Mouse (Mus musculus) hindbrain, embryonic 11.5 days (tissue): ENCODE data around the gene Nkap. TPM values are rescaled to one million over a fixed set of nuclear protein-coding genes. Genes with fewer than 3 reads are reported as not detected.
"Not testable (repeated sequence)": the region's sequence is repeated elsewhere in the genome, so short reads cannot be mapped to it uniquely, and the experiment has no call there.

Experiments used
- ATAC-seq: fragments of 200-750 bp; cut with Nextera tagmentation; 2 replicates; pipeline ENCODE4 v1.8.0; 2017; ENCODE audit warnings: mild to moderate bottlenecking, moderate TSS enrichment, moderate library complexity; ENCODE audit not compliant: low FRiP score
- DNase-seq: peaks from one replicate; pipeline ENCODE4 v3.0.0-alpha.2; 2015; ENCODE audit warnings: low spot score
- H3K27ac ChIP-seq: fragments of 300-500 bp; sonication (generic); 2 replicates; pipeline ENCODE4 v1.5.1; 2014; ENCODE audit warnings: mild to moderate bottlenecking, low read depth, low read length
- H3K27me3 ChIP-seq: fragments of 300-500 bp; sonication (generic); 2 replicates; pipeline ENCODE4 v1.6.1; 2014; ENCODE audit warnings: mild to moderate bottlenecking, low read length, moderate library complexity, mixed read lengths; ENCODE audit not compliant: control insufficient read depth, insufficient read depth
- H3K36me3 ChIP-seq: fragments of 300-500 bp; sonication (generic); 2 replicates; pipeline ENCODE4 v1.6.1; 2014; ENCODE audit warnings: mild to moderate bottlenecking, low read length, moderate library complexity, mixed read lengths; ENCODE audit not compliant: control insufficient read depth, insufficient read depth
- H3K4me1 ChIP-seq: fragments of 300-500 bp; sonication (generic); replicated peaks from 2 replicates; pipeline ENCODE4 v1.6.1; 2014; ENCODE audit warnings: low read length, mixed read lengths; ENCODE audit not compliant: control insufficient read depth, insufficient read depth
- H3K4me2 ChIP-seq: fragments of 300-500 bp; sonication (generic); replicated peaks from 2 replicates; pipeline ENCODE4 v1.6.1; 2014; ENCODE audit warnings: mild to moderate bottlenecking, low read depth, low read length
- H3K4me3 ChIP-seq: fragments of 300-500 bp; sonication (generic); 2 replicates; pipeline ENCODE4 v1.5.1; 2014; ENCODE audit warnings: low read depth, low read length
- H3K9ac ChIP-seq: fragments of 300-500 bp; sonication (generic); 2 replicates; pipeline ENCODE4 v1.6.1; 2014; ENCODE audit warnings: low read depth, low read length
- H3K9me3 ChIP-seq: fragments of 300-500 bp; sonication (generic); 2 replicates; pipeline ENCODE4 v1.6.1; 2016; ENCODE audit warnings: low read length; ENCODE audit not compliant: control insufficient read depth
- WGBS: fragments of 180-500 bp; shearing (Covaris S2); extraction: QIAGEN DNeasy Blood & Tissue Kit; methylation state at CpG from one replicate; pipeline ENCODE4 v1.1.7; 2014; 5-methylcytosine and 5-hydroxymethylcytosine counted together
- polyA plus RNA-seq: library from polyadenylated mRNA; unstranded; fragments of >200 nt; fragmentation: Nextera tagmentation; extraction: Ambion mirVana; gene quantifications from 2 replicates; pipeline ENCODE4 v1.2.1, GENCODE M21; 2014

The Nkap gene
- 22.3 and 25.9 TPM in 2 replicates for polyA plus RNA-seq

DNA sequence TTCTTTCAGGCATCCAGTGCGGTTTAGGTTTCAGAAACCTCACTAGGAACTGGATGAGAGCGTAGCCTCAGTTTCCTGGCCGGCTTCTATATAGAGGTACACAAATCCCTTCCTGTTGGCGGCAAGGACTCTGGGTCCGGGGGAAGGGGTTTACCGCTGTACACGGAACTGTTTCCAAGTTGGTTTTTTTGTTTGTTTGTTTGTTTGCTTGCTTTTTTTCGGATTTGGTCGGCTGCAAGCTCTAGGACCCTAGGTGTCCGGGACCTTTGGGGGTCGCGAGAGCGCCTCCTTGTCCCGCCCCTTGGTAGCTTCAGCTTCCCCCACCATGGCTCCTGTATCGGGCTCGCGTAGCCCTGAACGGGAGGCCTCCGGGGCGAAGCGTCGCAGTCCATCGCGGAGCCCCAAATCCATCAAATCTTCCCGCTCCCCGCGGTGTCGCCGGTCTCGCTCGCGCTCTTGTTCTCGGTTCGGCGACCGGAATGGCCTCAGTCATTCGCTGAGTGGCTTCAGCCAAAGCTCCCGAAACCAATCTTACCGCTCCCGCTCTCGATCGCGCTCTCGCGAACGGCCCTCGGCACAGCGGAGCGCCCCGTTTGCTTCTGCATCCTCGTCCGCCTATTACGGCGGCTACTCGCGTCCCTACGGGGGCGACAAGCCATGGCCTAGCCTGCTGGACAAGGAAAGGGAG, at the start of gene Nkap:
Gene Nkap (plus strand): TSS at position 125 of the 688 bp plus-strand sequence.
- H3K9ac ChIP-seq: peak within 1 kb of the TSS; percentile 75
- DNase-seq (peak; percentile 78), ATAC-seq (peak; percentile 89)
- no peaks in the 10 kb centered on the region for H3K36me3 ChIP-seq
- H3K27ac ChIP-seq: peak within 1 kb of the TSS; percentile 75
- H3K27me3 ChIP-seq: no peaks in the 10 kb centered on the region
- peak within 1 kb of the TSS; percentile 39 for H3K4me2 ChIP-seq
- no peaks in the 10 kb centered on the region for H3K4me1 ChIP-seq
- H3K9me3 ChIP-seq: no peaks in the 10 kb centered on the region
- peak within 1 kb of the TSS; percentile 60 for H3K4me3 ChIP-seq
- WGBS: 16% methylated on average over 56 of the region's 58 CpGs

DNA sequence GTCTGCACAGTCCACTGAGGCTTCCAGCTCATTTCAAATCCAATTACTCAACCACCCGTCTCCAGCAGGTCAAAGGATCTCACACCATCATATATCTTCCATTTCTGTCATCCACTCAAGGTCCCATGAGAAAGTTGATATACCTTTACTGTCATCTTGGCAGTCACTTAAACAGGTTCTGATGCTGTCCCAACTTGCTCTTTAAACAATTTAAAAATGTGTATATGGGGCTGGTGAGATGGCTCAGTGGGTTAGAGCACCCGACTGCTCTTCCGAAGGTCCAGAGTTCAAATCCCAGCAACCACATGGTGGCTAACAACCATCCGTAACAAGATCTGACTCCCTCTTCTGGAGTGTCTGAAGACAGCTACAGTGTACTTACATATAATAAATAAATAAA, 46.2 kb upstream of the Nkap start:
- WGBS: 75% methylated on average over 3 of the region's 4 CpGs
- not testable (repeated sequence) for ATAC-seq, H3K27me3 ChIP-seq, H3K4me3 ChIP-seq, H3K4me2 ChIP-seq, H3K36me3 ChIP-seq, H3K9ac ChIP-seq, H3K27ac ChIP-seq, H3K4me1 ChIP-seq, DNase-seq, H3K9me3 ChIP-seq

DNA sequence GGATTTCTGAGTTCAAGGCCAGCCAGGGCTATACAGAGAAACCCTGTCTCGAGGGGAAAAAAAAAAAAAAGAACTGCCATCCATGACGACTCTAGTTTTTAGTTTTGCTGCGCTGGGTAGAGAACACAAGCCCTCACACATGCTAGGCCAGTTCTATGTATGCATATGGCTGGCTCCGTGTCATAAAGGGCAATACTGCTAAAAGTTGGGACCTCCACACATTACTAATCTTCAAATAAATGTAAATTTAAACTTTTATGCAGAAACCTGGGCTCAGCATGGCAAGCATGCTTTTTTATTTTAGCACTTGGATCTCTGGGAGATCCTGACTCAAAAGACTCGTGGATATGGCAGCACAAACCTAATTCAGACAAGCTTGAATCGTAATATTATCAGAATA, 45.4 kb upstream of the Nkap start:
- no peak overlapping the region for H3K9ac ChIP-seq
- WGBS: 59% methylated on average over 6 of the region's 6 CpGs

DNA sequence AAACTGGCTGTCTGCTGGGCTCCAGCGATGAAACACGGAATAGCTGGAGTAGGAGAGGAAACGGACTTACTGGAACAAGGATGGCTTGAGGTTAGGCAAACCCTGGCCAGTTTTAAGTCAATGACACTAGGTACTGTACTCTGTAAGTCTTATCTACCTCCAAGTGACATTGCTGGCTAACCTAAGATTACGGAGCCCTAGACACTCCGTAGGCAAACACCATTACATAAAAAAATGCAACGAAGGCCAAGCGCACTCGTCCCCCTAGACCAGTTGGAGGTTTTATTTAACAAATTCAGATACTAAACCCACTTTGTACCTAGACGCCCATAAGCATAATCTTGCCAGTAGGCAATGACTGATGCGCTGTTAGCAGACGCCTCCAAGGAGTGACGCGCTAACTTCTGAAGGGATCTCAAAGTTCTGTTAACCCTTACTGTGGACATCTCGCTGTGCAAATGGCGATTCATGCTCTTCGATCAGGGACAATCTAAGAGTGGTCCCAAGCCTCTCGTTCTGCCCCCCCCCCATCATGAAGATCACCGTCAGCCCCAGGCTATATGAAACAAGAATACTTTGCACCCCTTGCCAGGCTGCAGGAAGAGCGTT, 42.2 kb upstream of the Nkap start:
- Histone ChIP-seq H3K27me3 (no peaks in the 10 kb centered on the region), H3K4me3 (peak overlapping the region; percentile 58), H3K9ac (peak overlapping the region; percentile 78), H3K27ac (peak overlapping the region; percentile 77), H3K36me3 (no peaks in the 10 kb centered on the region), H3K9me3 (no peaks in the 10 kb centered on the region), H3K4me2 (peak overlapping the region; percentile 58), H3K4me1 (no peaks in the 10 kb centered on the region)
- no peak for DNase-seq
- ATAC-seq: peak; percentile 48
- 15% methylated on average over 19 of the region's 19 CpGs for WGBS

More for the DNA sequence above, 45.4 kb upstream of the Nkap start:
- H3K4me1 ChIP-seq: no peaks in the 10 kb centered on the region
- ATAC-seq (no peak), DNase-seq (no peak)
- no peaks in the 10 kb centered on the region for H3K27me3 ChIP-seq
- H3K4me2 ChIP-seq: no peak overlapping the region
- no peaks in the 10 kb centered on the region for H3K36me3 ChIP-seq
- no peak overlapping the region for H3K27ac ChIP-seq
- no peak overlapping the region for H3K4me3 ChIP-seq
- H3K9me3 ChIP-seq: no peaks in the 10 kb centered on the region

DNA sequence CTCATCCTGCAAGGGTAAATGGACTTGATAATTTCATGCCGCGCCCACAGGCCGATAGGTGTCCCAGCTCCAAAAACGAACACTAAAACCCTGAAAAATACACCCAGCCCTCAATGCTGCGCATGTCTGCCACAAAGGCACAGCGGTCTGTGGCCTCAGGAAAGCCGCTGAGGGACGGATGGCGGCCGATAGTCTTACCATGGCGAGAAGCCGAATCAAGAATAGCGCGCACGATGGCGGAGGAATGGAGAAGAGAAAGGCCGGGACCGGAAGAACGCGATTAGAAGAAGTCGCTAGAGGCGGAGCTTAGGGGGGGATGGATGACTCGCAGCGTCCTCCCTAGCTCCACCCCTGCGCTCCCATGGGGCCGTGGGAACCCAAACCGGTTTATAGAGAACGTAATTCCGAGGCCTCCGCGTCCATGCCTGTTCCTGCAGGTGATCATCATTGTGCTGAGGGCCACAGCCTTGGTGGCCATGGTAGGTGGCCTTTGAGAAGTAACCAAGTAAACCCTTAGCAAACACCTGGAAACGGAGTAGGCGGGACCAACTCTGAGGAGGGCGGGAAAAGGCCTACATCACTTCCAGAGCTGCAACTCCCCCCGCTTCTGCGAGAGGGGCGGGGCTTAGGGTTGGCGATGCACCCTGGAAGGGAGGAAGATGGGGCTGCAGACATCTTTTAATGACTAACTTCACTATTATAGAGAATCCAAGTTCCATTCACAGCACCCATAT, 41.5 kb upstream of the Nkap start, which contains the start of gene Rpl39:
Gene Rpl39 (minus strand): TSS at position 476 of the 734 bp plus-strand sequence.
- H3K27me3 ChIP-seq: no peaks in the 10 kb centered on the region
- WGBS: 11% methylated on average over 38 of the region's 38 CpGs
- peak; percentile 88 for DNase-seq
- no peaks in the 10 kb centered on the region for H3K4me1 ChIP-seq
- peak within 1 kb of the TSS; percentile 58 for H3K4me2 ChIP-seq
- H3K4me3 ChIP-seq: peak within 1 kb of the TSS; percentile 58
- H3K9me3 ChIP-seq: no peaks in the 10 kb centered on the region
- peak within 1 kb of the TSS; percentile 78 for H3K9ac ChIP-seq
- ATAC-seq: peak; percentile 95
- no peaks in the 10 kb centered on the region for H3K36me3 ChIP-seq
- peak within 1 kb of the TSS; percentile 77 for H3K27ac ChIP-seq

DNA sequence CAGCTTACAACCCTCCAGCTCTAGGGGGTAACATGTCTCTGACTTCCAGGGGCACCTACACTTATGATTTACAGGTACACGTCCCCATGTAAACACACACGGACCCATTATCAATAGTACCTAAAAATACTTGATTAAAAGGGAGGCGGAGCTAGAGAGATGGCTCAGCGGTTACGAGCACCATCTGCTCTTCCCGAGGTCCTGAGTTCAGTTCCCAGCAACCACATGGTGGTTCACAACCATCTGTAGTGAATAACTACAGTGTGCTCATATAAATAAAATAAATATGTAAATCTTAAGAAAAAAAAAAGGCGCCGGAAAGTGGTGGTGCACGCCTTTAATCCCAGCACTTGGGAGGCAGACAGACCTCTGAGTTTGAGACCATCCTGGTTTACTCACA, 40.9 kb upstream of the Nkap start:
- H3K36me3 ChIP-seq: no peaks in the 10 kb centered on the region
- no peak for DNase-seq
- H3K27me3 ChIP-seq: no peaks in the 10 kb centered on the region
- no peak overlapping the region for H3K9ac ChIP-seq
- H3K4me1 ChIP-seq: no peaks in the 10 kb centered on the region
- H3K4me2 ChIP-seq: 0 out of 2 replicates have a peak overlapping the region, but pooled peaks have one; percentile 23
- H3K9me3 ChIP-seq: no peaks in the 10 kb centered on the region
- H3K4me3 ChIP-seq: peak overlapping the region; percentile 58
- ATAC-seq: no peak; the same call in 1 of the 2 replicates
- H3K27ac ChIP-seq: peak overlapping the region; percentile 77; the same call in 1 of the 2 replicates
- WGBS: 20% methylated on average over 9 of the region's 9 CpGs

DNA sequence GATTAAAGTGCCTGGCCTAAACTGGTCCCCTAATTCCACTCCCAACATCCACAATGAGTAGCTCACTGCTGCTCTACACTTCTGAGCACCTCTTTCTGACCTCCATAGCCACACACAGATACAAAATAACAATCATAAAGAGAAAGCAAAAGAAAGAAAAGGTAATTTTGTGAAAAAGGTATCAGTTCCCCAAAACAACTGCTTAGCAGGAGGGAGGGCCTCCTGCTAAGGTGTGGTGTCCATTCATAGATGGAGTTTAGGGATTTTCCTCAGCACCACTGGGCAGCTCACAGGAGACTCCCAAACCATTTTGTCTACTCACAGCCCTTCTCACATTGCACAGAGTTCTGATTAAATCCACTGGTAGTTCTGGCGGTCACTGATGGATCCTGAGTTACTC, 37.8 kb upstream of the Nkap start:
- DNase-seq (no peak), ATAC-seq (no peak)
- H3K4me3 ChIP-seq: no peak overlapping the region
- H3K4me2 ChIP-seq: no peak overlapping the region
- H3K4me1 ChIP-seq: no peaks in the 10 kb centered on the region
- 81% methylated on average over 1 of the region's 1 CpGs for WGBS
- H3K27ac ChIP-seq: no peak overlapping the region
- no peaks in the 10 kb centered on the region for H3K36me3 ChIP-seq
- no peaks in the 10 kb centered on the region for H3K27me3 ChIP-seq
- no peak overlapping the region for H3K9ac ChIP-seq
- no peaks in the 10 kb centered on the region for H3K9me3 ChIP-seq

DNA sequence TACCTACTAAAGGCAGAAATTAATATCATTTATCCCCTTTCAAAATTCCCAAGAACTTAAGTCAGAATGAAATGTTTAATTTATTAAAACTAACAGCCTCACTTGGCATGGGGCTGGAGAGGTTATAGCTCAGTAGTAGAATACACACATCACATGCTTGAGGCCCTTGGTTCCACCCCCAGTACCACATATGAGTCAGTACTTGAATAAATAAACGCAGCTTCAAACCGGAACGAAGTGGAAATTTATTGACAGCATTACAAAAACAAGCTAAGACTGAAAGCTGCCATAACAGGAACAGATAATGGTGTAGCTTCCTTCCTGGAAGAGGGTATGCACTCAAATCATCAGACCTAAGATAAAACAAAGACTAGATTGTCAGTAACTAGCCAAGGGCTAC, 35.1 kb upstream of the Nkap start:
- no peak for DNase-seq
- no peak overlapping the region for H3K27ac ChIP-seq
- H3K9ac ChIP-seq: no peak overlapping the region
- H3K27me3 ChIP-seq: no peaks in the 10 kb centered on the region
- H3K36me3 ChIP-seq: no peaks in the 10 kb centered on the region
- H3K4me3 ChIP-seq: no peak overlapping the region
- H3K4me2 ChIP-seq: no peak overlapping the region
- H3K4me1 ChIP-seq: no peaks in the 10 kb centered on the region
- 86% methylated on average over 3 of the region's 3 CpGs for WGBS
- no peaks in the 10 kb centered on the region for H3K9me3 ChIP-seq
- no peak for ATAC-seq
